Mouse (Mus musculus) inflammation-experienced regulatory T-cells, adult 6 months (primary cell): ENCODE measurements around the gene Lrba. TPM values are rescaled to one million over a fixed set of nuclear protein-coding genes. Genes with fewer than 3 reads are reported as not detected.

Experiments used
- ATAC-seq: one replicate; pipeline ENCODE4 v1.8.0; 2017
- polyA plus RNA-seq, 3 experiments: library from polyadenylated mRNA; unstranded; fragments of 100-300 nt; shearing (Covaris generic); gene quantifications; one replicate each; pipeline ENCODE4 v1.2.1; 2017

The Lrba gene
- polyA plus RNA-seq, 3 experiments from 2014 or later = 11.6 to 16.3 (median 12.3) TPM

DNA sequence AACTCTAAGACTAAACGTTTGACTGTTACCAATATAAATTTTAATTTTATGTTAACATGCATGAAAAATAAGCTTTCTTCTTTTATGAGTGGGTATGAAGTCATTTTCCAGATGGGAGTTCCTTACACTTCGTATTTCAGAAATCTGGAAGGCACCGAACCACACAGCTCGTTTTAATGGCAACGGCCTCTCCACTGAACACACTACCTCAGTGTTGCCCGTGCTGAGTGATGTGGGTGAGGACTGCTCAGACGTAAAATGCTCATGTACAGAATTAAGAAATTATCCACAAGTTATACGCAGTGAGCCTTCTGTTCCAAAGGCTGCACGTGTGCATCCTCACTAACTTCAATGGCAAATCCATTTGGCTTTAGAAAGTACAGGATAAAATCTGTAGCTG is 582.4 kb downstream of the Lrba start:
- ATAC-seq = no peak

DNA sequence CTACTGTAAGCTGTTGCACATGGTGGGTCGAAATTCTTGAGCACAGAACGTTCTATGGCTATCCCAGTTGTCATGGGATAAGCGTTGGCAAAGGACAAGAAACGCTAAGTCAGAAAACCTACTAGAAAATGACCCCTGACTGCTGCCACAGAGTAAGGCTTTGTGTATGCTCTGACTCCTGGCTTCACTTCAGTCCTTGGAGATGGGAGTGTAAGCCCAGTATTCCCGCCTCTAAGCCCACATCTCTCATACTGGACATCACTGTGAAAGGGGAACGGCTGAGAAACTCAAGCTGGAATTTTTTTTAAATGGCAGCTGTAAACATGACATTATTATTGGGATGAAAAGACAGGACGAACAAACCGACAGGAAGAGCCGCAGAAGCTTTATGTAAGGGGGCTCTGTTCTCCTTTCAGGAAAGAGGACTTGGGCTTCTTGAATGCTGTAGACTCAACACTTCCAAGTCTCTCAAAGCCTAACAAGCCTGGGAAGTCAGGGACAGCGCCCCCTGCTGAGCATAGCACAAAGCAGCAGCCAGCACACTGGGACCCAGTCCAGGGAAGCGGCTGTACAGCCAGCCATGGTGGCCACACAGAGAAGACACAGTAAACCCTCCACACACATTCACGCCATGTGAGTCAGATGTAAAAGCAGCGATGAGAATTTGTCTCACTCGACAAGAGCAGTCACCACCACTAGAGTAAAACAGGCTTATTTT is 583.4 kb downstream of the Lrba start:
- ATAC-seq = no peak

DNA sequence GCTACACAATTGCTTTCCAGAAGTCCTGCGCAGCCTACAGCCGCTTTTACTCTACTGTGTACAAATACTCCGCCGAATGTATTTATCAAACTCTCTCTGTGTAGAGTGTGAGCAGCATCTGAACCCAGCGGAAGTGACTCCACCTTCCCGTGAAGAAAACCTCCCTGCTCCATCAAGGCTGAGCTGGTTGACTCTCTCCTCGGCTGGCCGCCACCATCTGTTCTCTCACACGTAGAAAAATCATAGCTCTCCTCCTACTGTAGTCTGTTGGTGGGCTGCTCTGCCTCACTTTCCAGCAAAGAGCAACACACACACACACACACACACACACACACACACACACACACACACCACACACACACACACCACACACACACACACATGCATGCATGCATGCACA is 584.7 kb downstream of the Lrba start:
- no peak for ATAC-seq

DNA sequence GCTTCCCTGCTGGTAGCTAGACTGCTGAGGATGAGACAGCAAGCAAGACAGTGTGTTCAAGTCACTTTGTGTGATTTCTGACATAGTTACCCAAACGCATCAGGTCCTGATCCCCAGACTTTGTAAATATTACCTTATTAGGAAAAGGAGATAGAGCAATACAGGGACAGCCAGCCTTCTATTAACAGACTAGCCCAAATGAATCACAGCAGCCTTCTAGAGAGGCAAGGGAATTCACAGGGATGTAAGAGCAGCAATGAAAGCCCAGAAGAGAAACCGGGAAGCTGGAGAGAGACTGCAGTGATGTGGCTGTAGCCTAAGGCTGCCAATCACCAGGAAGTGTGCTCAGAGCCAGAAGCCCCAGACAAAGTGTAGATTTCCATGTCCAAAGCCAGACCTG is 585.2 kb downstream of the Lrba start:
- ATAC-seq = no peak

DNA sequence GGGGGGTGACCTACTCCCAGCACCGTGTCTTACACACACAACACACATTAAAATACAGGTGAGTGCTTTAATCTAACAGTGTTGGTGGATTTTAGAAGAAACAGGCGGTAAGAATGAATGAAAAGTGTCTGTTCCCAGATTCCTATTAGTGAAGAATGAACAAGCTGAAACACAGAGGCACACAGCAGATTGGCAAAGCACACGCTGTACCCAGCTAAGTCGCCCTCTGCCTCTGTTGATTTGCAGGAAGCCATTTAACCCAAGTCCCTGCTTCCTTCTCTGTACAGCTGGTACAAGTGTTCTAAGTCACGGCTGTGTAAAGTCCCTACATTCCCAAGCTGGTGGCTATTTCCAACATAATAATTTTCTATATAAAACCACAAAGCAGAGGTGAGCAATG is 586.4 kb downstream of the Lrba start:
- no peak for ATAC-seq

DNA sequence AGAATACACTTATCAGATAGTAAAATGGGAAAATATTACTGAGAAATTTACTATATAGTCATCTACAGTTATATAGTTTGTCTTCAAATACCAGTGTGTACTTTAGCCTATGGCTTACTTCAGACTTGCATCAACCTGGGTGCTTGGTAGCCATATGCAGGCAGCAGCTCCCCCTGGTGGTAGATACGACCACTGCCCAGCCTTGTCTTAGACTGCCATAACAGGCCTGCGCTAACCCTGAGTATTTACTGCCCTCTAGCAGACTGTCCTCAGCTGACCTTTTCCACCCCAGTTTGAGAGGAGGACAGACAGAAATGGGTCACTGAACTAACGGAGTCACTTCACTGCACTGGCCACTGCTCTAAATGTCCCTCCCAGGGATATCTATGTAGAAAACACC is 588.2 kb downstream of the Lrba start:
- peak; percentile 86 for ATAC-seq

DNA sequence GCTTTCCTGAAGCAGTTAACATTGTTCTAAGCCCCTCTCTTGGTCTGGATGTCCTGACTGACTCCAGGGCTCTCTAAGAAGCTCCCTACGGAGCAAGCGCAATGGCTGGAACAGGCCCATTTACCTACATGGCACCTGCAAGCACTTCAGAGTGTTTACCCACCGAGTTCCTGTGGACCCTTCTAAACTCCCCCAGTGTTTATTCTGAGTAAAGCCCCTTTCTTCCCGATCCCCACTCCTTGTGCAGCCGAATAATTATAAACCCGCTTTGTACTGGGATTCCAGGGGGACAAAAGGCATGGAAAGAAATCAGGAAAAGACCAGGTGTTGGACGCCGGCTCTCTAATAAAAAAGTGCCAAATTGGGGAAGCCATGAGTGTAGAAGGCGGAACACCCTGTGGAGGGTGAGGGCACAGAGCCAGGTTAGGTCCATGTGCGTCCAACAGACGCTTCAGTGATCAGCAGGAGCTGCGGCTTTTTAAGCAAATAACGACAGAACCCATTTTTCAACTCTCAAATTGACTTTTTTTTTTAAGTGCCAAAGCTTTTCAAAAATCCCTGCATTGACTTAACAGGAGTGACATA is 593.6 kb downstream of the Lrba start:
- no peak for ATAC-seq

- no peak for ATAC-seq
Observed at GRCm38 (mm10) chr3:86819372-86819771, 594.9 kb downstream of the Lrba start.

GRCm38 (mm10) chr3:86820344-86820743 is 595.9 kb downstream of the Lrba start:
- no peak for ATAC-seq

GRCm38 (mm10) chr3:86821383-86821782 is 596.9 kb downstream of the Lrba start:
- ATAC-seq = no peak

- ATAC-seq = peak; percentile 71
Observed at GRCm38 (mm10) chr3:86827506-86827905, 603.0 kb downstream of the Lrba start.

DNA sequence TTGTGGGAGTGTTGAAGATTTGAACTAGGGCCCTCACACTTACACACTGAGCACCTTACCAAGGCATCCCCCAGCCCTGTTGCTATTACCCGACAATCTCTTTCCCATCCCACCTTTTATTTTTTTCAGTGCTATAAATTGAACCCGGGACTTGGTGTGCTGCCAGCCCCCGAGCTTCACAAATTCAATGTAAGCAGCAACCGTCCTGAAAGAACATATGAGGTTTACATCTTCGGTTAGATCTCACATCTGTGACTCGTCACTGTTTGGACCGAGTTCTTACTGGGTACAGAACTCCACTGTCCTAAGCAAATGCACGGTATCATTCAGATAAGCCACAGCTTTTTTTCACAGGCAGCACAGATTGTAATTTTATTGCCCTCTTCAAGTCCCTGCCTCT is 607.6 kb downstream of the Lrba start:
- no peak for ATAC-seq

Other genes with a start within 250 kb of the Lrba start
- not detected for gene Prss48, start 222.2 kb upstream of the Lrba start, polyA plus RNA-seq
- 1,000 to 10,000 TPM; 2,732 to 4,785 (median 2,853) TPM for gene Rps3a1, start 82.0 kb upstream of the Lrba start, polyA plus RNA-seq